Mouse (Mus musculus): ENCODE results near the gene Cacna1g. TPM values are rescaled to one million over a fixed set of nuclear protein-coding genes. Genes with fewer than 3 reads are reported as not detected.
A peak's percentile ranks its signal among the peaks of the same experiment; 100 is the strongest.

Gene Cacna1g
- 38.2 and 41.8 TPM in 2 replicates for polyA plus RNA-seq (2015; fragmentation: Nextera tagmentation; extraction: Ambion mirVana)

- H3K27me3 ChIP-seq = peaks cover 33% of the 10 kb centered on the region
- H3K4me1 ChIP-seq = peaks cover 55% of the 10 kb centered on the region
- under 1% methylated on average over 52 of the region's 71 CpGs for WGBS
Observed at GRCm38 (mm10) chr11:94473707-94474543, at the start of gene Cacna1g. Gene Cacna1g, minus strand, starts transcription at chr11:94474198.

GRCm38 (mm10) chr11:94521219-94521843 is 47.3 kb upstream of the Cacna1g start, which contains the start of gene Mycbpap:
Gene Mycbpap, minus strand, starts transcription at chr11:94521742.
- ATAC-seq (ENCODE audit: insufficient number of reproducible peaks, insufficient read depth, low FRiP score, low TSS enrichment, low read depth) = 0 out of 2 replicates have a peak, but pooled peaks have one; percentile 66
- H3K36me3 ChIP-seq = no peaks in the 10 kb centered on the region
- peaks cover 24% of the 10 kb centered on the region for H3K4me1 ChIP-seq
- peak within 1 kb of the TSS; percentile 47 for H3K4me3 ChIP-seq
- no peaks in the 10 kb centered on the region for H3K27me3 ChIP-seq
- peak within 1 kb of the TSS; percentile 82 for H3K4me2 ChIP-seq
- H3K27ac ChIP-seq = no peak within 1 kb of the TSS; the same call in 1 of the 2 replicates
- WGBS = 1% methylated on average over 42 of the region's 42 CpGs
- no peaks in the 10 kb centered on the region for H3K9me3 ChIP-seq
- peak within 1 kb of the TSS; percentile 77 for H3K9ac ChIP-seq

More at GRCm38 (mm10) chr11:94473707-94474543, at the start of gene Cacna1g:
- H3K36me3 ChIP-seq = no peaks in the 10 kb centered on the region
- peak within 1 kb of the TSS; percentile 99 for H3K9ac ChIP-seq
- ATAC-seq (ENCODE audit: insufficient number of reproducible peaks, insufficient read depth, low FRiP score, low TSS enrichment, low read depth) = peak; percentile 89
- H3K27ac ChIP-seq = peak within 1 kb of the TSS; percentile 99
- no peaks in the 10 kb centered on the region for H3K9me3 ChIP-seq
- peak within 1 kb of the TSS; percentile 78 for H3K4me2 ChIP-seq
- peak within 1 kb of the TSS; percentile 97 for H3K4me3 ChIP-seq

GRCm38 (mm10) chr11:94513452-94513851 is 39.5 kb upstream of the Cacna1g start:
- Histone ChIP-seq H3K27me3 (no peaks in the 10 kb centered on the region), H3K36me3 (no peaks in the 10 kb centered on the region), H3K27ac (no peak overlapping the region), H3K4me3 (no peak overlapping the region), H3K4me2 (no peak overlapping the region), H3K9me3 (0 out of 2 replicates have a peak, but pooled peaks cover 7% of the 10 kb centered on the region), H3K9ac (no peak overlapping the region), H3K4me1 (peaks cover 12% of the 10 kb centered on the region)
- no peak for ATAC-seq (ENCODE audit: insufficient number of reproducible peaks, insufficient read depth, low FRiP score, low TSS enrichment, low read depth)
- 48% methylated on average over 9 of the region's 9 CpGs for WGBS

GRCm38 (mm10) chr11:94508976-94509375 is 35.0 kb upstream of the Cacna1g start:
- 93% methylated on average over 10 of the region's 10 CpGs for WGBS
- ATAC-seq (ENCODE audit: insufficient number of reproducible peaks, insufficient read depth, low FRiP score, low TSS enrichment, low read depth) = no peak
- H3K36me3 ChIP-seq = no peaks in the 10 kb centered on the region
- no peak overlapping the region for H3K4me2 ChIP-seq
- no peak overlapping the region for H3K4me3 ChIP-seq
- peaks cover 7% of the 10 kb centered on the region for H3K4me1 ChIP-seq
- no peak overlapping the region for H3K9ac ChIP-seq
- H3K27ac ChIP-seq = no peak overlapping the region
- no peaks in the 10 kb centered on the region for H3K27me3 ChIP-seq
- 0 out of 2 replicates have a peak, but pooled peaks cover 7% of the 10 kb centered on the region for H3K9me3 ChIP-seq

- H3K27me3 ChIP-seq = peaks cover 8% of the 10 kb centered on the region
- no peaks in the 10 kb centered on the region for H3K9me3 ChIP-seq
- 74% methylated on average over 8 of the region's 8 CpGs for WGBS
- no peak overlapping the region for H3K9ac ChIP-seq
- H3K4me3 ChIP-seq = no peak overlapping the region
- no peaks in the 10 kb centered on the region for H3K36me3 ChIP-seq
- peaks cover 44% of the 10 kb centered on the region for H3K4me1 ChIP-seq
- no peak overlapping the region for H3K27ac ChIP-seq
- H3K4me2 ChIP-seq = no peak overlapping the region
- ATAC-seq (ENCODE audit: insufficient number of reproducible peaks, insufficient read depth, low FRiP score, low TSS enrichment, low read depth) = no peak
Observed at GRCm38 (mm10) chr11:94501482-94501881, 27.5 kb upstream of the Cacna1g start.

GRCm38 (mm10) chr11:94500362-94500761 is 26.4 kb upstream of the Cacna1g start:
- ATAC-seq (ENCODE audit: insufficient number of reproducible peaks, insufficient read depth, low FRiP score, low TSS enrichment, low read depth) = no peak
- peaks cover 44% of the 10 kb centered on the region for H3K4me1 ChIP-seq
- WGBS = 20% methylated on average over 8 of the region's 8 CpGs
- peak overlapping the region; percentile 88; the same call in 1 of the 2 replicates for H3K27ac ChIP-seq
- H3K36me3 ChIP-seq = no peaks in the 10 kb centered on the region
- peaks cover 8% of the 10 kb centered on the region for H3K27me3 ChIP-seq
- peak overlapping the region; percentile 81 for H3K4me2 ChIP-seq
- H3K9me3 ChIP-seq = no peaks in the 10 kb centered on the region
- H3K4me3 ChIP-seq = peak overlapping the region; percentile 43; the same call in 1 of the 2 replicates
- peak overlapping the region; percentile 70; the same call in 1 of the 2 replicates for H3K9ac ChIP-seq

GRCm38 (mm10) chr11:94499661-94500152 is 25.7 kb upstream of the Cacna1g start, which contains the start of gene Epn3:
Gene Epn3, minus strand, starts transcription at chr11:94499974.
- Histone ChIP-seq H3K36me3 (no peaks in the 10 kb centered on the region), H3K9me3 (no peaks in the 10 kb centered on the region), H3K27me3 (peaks cover 8% of the 10 kb centered on the region), H3K4me1 (peaks cover 44% of the 10 kb centered on the region), H3K9ac (peak within 1 kb of the TSS; percentile 70), H3K4me3 (peak within 1 kb of the TSS; percentile 43), H3K27ac (peak within 1 kb of the TSS; percentile 88), H3K4me2 (peak within 1 kb of the TSS; percentile 81)
- ATAC-seq (ENCODE audit: insufficient number of reproducible peaks, insufficient read depth, low FRiP score, low TSS enrichment, low read depth) = 0 out of 2 replicates have a peak, but pooled peaks have one; percentile 40
- under 1% methylated on average over 26 of the region's 26 CpGs for WGBS

GRCm38 (mm10) chr11:94499035-94499434 is 25.0 kb upstream of the Cacna1g start:
- H3K9me3 ChIP-seq = no peaks in the 10 kb centered on the region
- peak overlapping the region; percentile 70 for H3K9ac ChIP-seq
- peak overlapping the region; percentile 43 for H3K4me3 ChIP-seq
- WGBS = 7% methylated on average over 2 of the region's 2 CpGs
- peaks cover 9% of the 10 kb centered on the region for H3K27me3 ChIP-seq
- H3K36me3 ChIP-seq = no peaks in the 10 kb centered on the region
- 0 out of 2 replicates have a peak, but pooled peaks have one; percentile 10 for ATAC-seq (ENCODE audit: insufficient number of reproducible peaks, insufficient read depth, low FRiP score, low TSS enrichment, low read depth)
- H3K4me1 ChIP-seq = peaks cover 44% of the 10 kb centered on the region
- H3K27ac ChIP-seq = peak overlapping the region; percentile 88
- peak overlapping the region; percentile 81 for H3K4me2 ChIP-seq

- Histone ChIP-seq H3K36me3 (no peaks in the 10 kb centered on the region), H3K4me3 (peak overlapping the region; percentile 43), H3K9ac (peak overlapping the region; percentile 70), H3K27me3 (peaks cover 13% of the 10 kb centered on the region), H3K9me3 (no peaks in the 10 kb centered on the region), H3K27ac (peak overlapping the region; percentile 88), H3K4me2 (peak overlapping the region; percentile 81), H3K4me1 (peaks cover 44% of the 10 kb centered on the region)
- 15% methylated on average over 19 of the region's 19 CpGs for WGBS
- no peak; the same call in 1 of the 2 replicates for ATAC-seq (ENCODE audit: insufficient number of reproducible peaks, insufficient read depth, low FRiP score, low TSS enrichment, low read depth)
Observed at GRCm38 (mm10) chr11:94498093-94498996, 24.3 kb upstream of the Cacna1g start.

- peaks cover 19% of the 10 kb centered on the region for H3K27me3 ChIP-seq
- WGBS = 81% methylated on average over 3 of the region's 3 CpGs
- no peak for ATAC-seq (ENCODE audit: insufficient number of reproducible peaks, insufficient read depth, low FRiP score, low TSS enrichment, low read depth)
- H3K9ac ChIP-seq = no peak overlapping the region
- H3K4me3 ChIP-seq = no peak overlapping the region
- no peaks in the 10 kb centered on the region for H3K36me3 ChIP-seq
- peaks cover 49% of the 10 kb centered on the region for H3K4me1 ChIP-seq
- H3K9me3 ChIP-seq = no peaks in the 10 kb centered on the region
- no peak overlapping the region for H3K27ac ChIP-seq
- no peak overlapping the region for H3K4me2 ChIP-seq
Observed at GRCm38 (mm10) chr11:94495415-94495814, 21.4 kb upstream of the Cacna1g start.

All from embryonic facial prominence, embryonic 13.5 days (tissue).